Mouse (Mus musculus) forebrain, postnatal 0 days (tissue): ENCODE measurements around the gene Gfi1b. TPM values are rescaled to one million over a fixed set of nuclear protein-coding genes. Genes with fewer than 3 reads are reported as not detected.

Experiments
- ATAC-seq: fragments of 200-750 bp; cut with Nextera tagmentation; 2 replicates; pipeline ENCODE4 v1.8.0; 2017; ENCODE audit warnings: mild to moderate bottlenecking, moderate library complexity
- DNase-seq: peaks from one replicate; pipeline ENCODE4 v3.0.0-alpha.2; 2015
- H3K27ac ChIP-seq: fragments of 300-500 bp; sonication (generic); 2 replicates; pipeline ENCODE4 v1.5.1; 2014; ENCODE audit warnings: low read depth, mild to moderate bottlenecking, antibody characterized with exemption, low read length, moderate library complexity, mixed read lengths
- H3K27me3 ChIP-seq: fragments of 300-500 bp; sonication (generic); 2 replicates; pipeline ENCODE4 v1.6.1; 2014; ENCODE audit warnings: mild to moderate bottlenecking, low read length, mixed read lengths; ENCODE audit not compliant: insufficient read depth
- H3K36me3 ChIP-seq: fragments of 300-500 bp; sonication (generic); 2 replicates; pipeline ENCODE4 v1.6.1; 2014; ENCODE audit warnings: mild to moderate bottlenecking, moderate library complexity; ENCODE audit not compliant: insufficient read depth
- H3K4me1 ChIP-seq: fragments of 300-500 bp; sonication (generic); 2 replicates; pipeline ENCODE4 v1.6.1; 2014; ENCODE audit warnings: antibody characterized with exemption; ENCODE audit not compliant: insufficient read depth
- H3K4me2 ChIP-seq: fragments of 300-500 bp; sonication (generic); 2 replicates; pipeline ENCODE4 v1.6.1; 2014; ENCODE audit warnings: low read depth, mild to moderate bottlenecking, moderate library complexity
- H3K4me3 ChIP-seq: fragments of 300-500 bp; sonication (generic); 2 replicates; pipeline ENCODE4 v1.5.1; 2014; ENCODE audit warnings: low read depth, low read length, mixed read lengths
- H3K9ac ChIP-seq: fragments of 300-500 bp; sonication (generic); 2 replicates; pipeline ENCODE4 v1.6.1; 2014; ENCODE audit warnings: mild to moderate bottlenecking
- H3K9me3 ChIP-seq: fragments of 300-500 bp; sonication (generic); 2 replicates; pipeline ENCODE4 v1.6.1; 2016; ENCODE audit warnings: low read length
- CTCF ChIP-seq: sonication (generic); IDR thresholded peaks from 2 replicates; pipeline ENCODE4 v1.5.1; 2016; ENCODE audit warnings: antibody characterized with exemption, control low read depth, low read depth
- WGBS: fragments of 180-500 bp; shearing (Covaris S2); extraction: QIAGEN DNeasy Blood & Tissue Kit; methylation state at CpG from one replicate; pipeline ENCODE4 v1.1.7; 2014; 5-methylcytosine and 5-hydroxymethylcytosine counted together
- polyA plus RNA-seq: library from polyadenylated mRNA; unstranded; fragments of >200 nt; fragmentation: Nextera tagmentation; extraction: Ambion mirVana; gene quantifications from 2 replicates; pipeline ENCODE4 v1.2.1, GENCODE M21; 2015
- total RNA-seq: library from RNA; depleted of rRNA; stranded (reverse); fragments of >200 nt; gene quantifications from 2 replicates; pipeline ENCODE4 v1.2.3, GENCODE M21; 2014

Gfi1b gene
- total and polyA plus RNA-seq, 2 experiments from 2014 or later, result not detected

- 36% methylated on average over 1 of the region's 1 CpGs for WGBS
- Histone ChIP-seq H3K9me3 (no peaks in the 10 kb centered on the region), H3K9ac (no peak overlapping the region), H3K36me3 (no peaks in the 10 kb centered on the region), H3K4me1 (no peaks in the 10 kb centered on the region), H3K27me3 (no peaks in the 10 kb centered on the region), H3K4me2 (no peak overlapping the region), H3K27ac (no peak overlapping the region), H3K4me3 (no peak overlapping the region)
- no peak for TF ChIP-seq CTCF
- DNase-seq (no peak), ATAC-seq (no peak)
These were observed 33.2 kb downstream of the Gfi1b start for GRCm38 (mm10) chr2:28588574-28588973.

GRCm38 (mm10) chr2:28585730-28586129 is 36.1 kb downstream of the Gfi1b start:
- no peak overlapping the region for H3K9ac ChIP-seq
- TF ChIP-seq CTCF, result no peak
- DNase-seq (no peak), ATAC-seq (no peak)
- H3K4me1 ChIP-seq, result 0 out of 2 replicates have a peak, but pooled peaks cover 6% of the 10 kb centered on the region
- H3K27ac ChIP-seq, result no peak overlapping the region
- H3K4me2 ChIP-seq, result no peak overlapping the region
- H3K9me3 ChIP-seq, result no peaks in the 10 kb centered on the region
- H3K4me3 ChIP-seq, result no peak overlapping the region
- H3K36me3 ChIP-seq, result 0 out of 2 replicates have a peak, but pooled peaks cover 2% of the 10 kb centered on the region
- H3K27me3 ChIP-seq, result no peaks in the 10 kb centered on the region
- 43% methylated on average over 2 of the region's 2 CpGs for WGBS

GRCm38 (mm10) chr2:28585043-28585571 is 36.7 kb downstream of the Gfi1b start:
- peak; percentile 88 for DNase-seq
- ATAC-seq, result no peak
- 0 out of 2 replicates have a peak, but pooled peaks cover 6% of the 10 kb centered on the region for H3K4me1 ChIP-seq
- no peaks in the 10 kb centered on the region for H3K9me3 ChIP-seq
- no peaks in the 10 kb centered on the region for H3K27me3 ChIP-seq
- H3K9ac ChIP-seq, result no peak overlapping the region
- WGBS, result 16% methylated on average over 6 of the region's 6 CpGs
- no peak overlapping the region for H3K4me2 ChIP-seq
- no peak overlapping the region for H3K27ac ChIP-seq
- no peak overlapping the region for H3K4me3 ChIP-seq
- peak; percentile 100 for TF ChIP-seq CTCF
- 0 out of 2 replicates have a peak, but pooled peaks cover 4% of the 10 kb centered on the region for H3K36me3 ChIP-seq

GRCm38 (mm10) chr2:28583651-28584050 is 38.1 kb downstream of the Gfi1b start, which contains the start of gene Gtf3c5:
TSS of gene Gtf3c5 (minus strand) at chr2:28583751.
- Histone ChIP-seq H3K4me3 (peak within 1 kb of the TSS; percentile 71), H3K4me1 (0 out of 2 replicates have a peak, but pooled peaks cover 6% of the 10 kb centered on the region), H3K27me3 (no peaks in the 10 kb centered on the region), H3K36me3 (peaks cover 6% of the 10 kb centered on the region), H3K9me3 (no peaks in the 10 kb centered on the region), H3K9ac (peak within 1 kb of the TSS; percentile 69), H3K4me2 (peak within 1 kb of the TSS; percentile 61), H3K27ac (peak within 1 kb of the TSS; percentile 97)
- ATAC-seq (no peak), DNase-seq (no peak)
- no peak for TF ChIP-seq CTCF
- 74% methylated on average over 9 of the region's 9 CpGs for WGBS

- 2% methylated on average over 56 of the region's 56 CpGs for WGBS
- H3K4me3 ChIP-seq, result peak overlapping the region; percentile 71
- H3K9me3 ChIP-seq, result no peaks in the 10 kb centered on the region
- H3K27me3 ChIP-seq, result no peaks in the 10 kb centered on the region
- ATAC-seq (peak; percentile 97), DNase-seq (peak; percentile 95)
- H3K9ac ChIP-seq, result peak overlapping the region; percentile 69
- TF ChIP-seq CTCF, result no peak
- H3K4me2 ChIP-seq, result peak overlapping the region; percentile 61
- peaks cover 11% of the 10 kb centered on the region for H3K36me3 ChIP-seq
- peak overlapping the region; percentile 97 for H3K27ac ChIP-seq
- H3K4me1 ChIP-seq, result 0 out of 2 replicates have a peak, but pooled peaks cover 6% of the 10 kb centered on the region
These were observed 39.0 kb downstream of the Gfi1b start for GRCm38 (mm10) chr2:28582647-28583353.

- Histone ChIP-seq H3K4me1 (0 out of 2 replicates have a peak, but pooled peaks cover 6% of the 10 kb centered on the region), H3K27me3 (no peaks in the 10 kb centered on the region), H3K27ac (no peak overlapping the region), H3K4me2 (no peak overlapping the region), H3K4me3 (no peak overlapping the region), H3K36me3 (peaks cover 44% of the 10 kb centered on the region), H3K9me3 (no peaks in the 10 kb centered on the region), H3K9ac (no peak overlapping the region)
- 59% methylated on average over 5 of the region's 5 CpGs for WGBS
- no peak for ATAC-seq
- DNase-seq, result no peak
- TF ChIP-seq CTCF, result peak; percentile 44
These were observed 43.8 kb downstream of the Gfi1b start for GRCm38 (mm10) chr2:28578003-28578402.

GRCm38 (mm10) chr2:28576815-28577214 is 45.0 kb downstream of the Gfi1b start:
- H3K9me3 ChIP-seq, result no peaks in the 10 kb centered on the region
- no peak for TF ChIP-seq CTCF
- no peak overlapping the region for H3K27ac ChIP-seq
- DNase-seq (no peak), ATAC-seq (no peak)
- H3K4me1 ChIP-seq, result 0 out of 2 replicates have a peak, but pooled peaks cover 6% of the 10 kb centered on the region
- no peak overlapping the region for H3K9ac ChIP-seq
- no peak overlapping the region for H3K4me2 ChIP-seq
- peaks cover 56% of the 10 kb centered on the region for H3K36me3 ChIP-seq
- no peak overlapping the region for H3K4me3 ChIP-seq
- WGBS, result 76% methylated on average over 3 of the region's 3 CpGs
- H3K27me3 ChIP-seq, result no peaks in the 10 kb centered on the region
